Mouse (Mus musculus): ENCODE measurements around the gene Nsf.

- no peak for TF ChIP-seq POLR2A (IDR thresholded peaks at IDR 0.05; ENCODE audit: borderline replicate concordance, low read depth, low read length)
- TF ChIP-seq CTCF (IDR thresholded peaks at IDR 0.05; ENCODE audit: low read depth, low read length): no peak
Observed at GRCm38 (mm10) chr11:103804804-103805203, 149.1 kb downstream of the Nsf start.

All from bone marrow macrophage, adult 2 months (primary cell).